Mouse (Mus musculus) ES-E14 (cell line): ENCODE data around the gene Slc22a7. TPM values are rescaled to one million over a fixed set of nuclear protein-coding genes. Genes with fewer than 3 reads are reported as not detected.
A peak's percentile ranks its signal among the peaks of the same experiment; 100 is the strongest.

Source experiments
- DNase-seq: peaks from one replicate; pipeline ENCODE4 v3.0.0-alpha.2; 2013; ENCODE audit warnings: low read depth, low spot score
- H3K27ac ChIP-seq: 2 replicates; pipeline ENCODE4 v1.5.1; 2012; ENCODE audit warnings: low read depth, mild to moderate bottlenecking, low read length, moderate library complexity, mixed read lengths; ENCODE audit not compliant: poor library complexity, insufficient read depth, severe bottlenecking
- H3K36me3 ChIP-seq: 2 replicates; pipeline ENCODE4 v1.6.1; 2012; ENCODE audit warnings: mild to moderate bottlenecking, low read length, moderate library complexity, mixed read lengths; ENCODE audit not compliant: control insufficient read depth, poor library complexity, insufficient read depth, severe bottlenecking
- H3K4me1 ChIP-seq, 2 experiments: fragments of 150-350 bp in 1 of 2; sonication (generic) in 1 of 2; 2 replicates each; pipeline ENCODE4 v1.6.1; 2012; ENCODE audit warnings: low read length in 2 of 2, mild to moderate bottlenecking in 1 of 2, mixed read lengths in 1 of 2; ENCODE audit not compliant: control insufficient read depth in 2 of 2, insufficient read depth in 2 of 2, poor library complexity in 1 of 2
- H3K4me3 ChIP-seq, 2 experiments: fragments of 150-350 bp in 1 of 2; sonication (generic) in 1 of 2; 2 replicates each; pipeline ENCODE4 v1.5.1; 2012; ENCODE audit warnings: low read length in 2 of 2, low read depth in 1 of 2, mild to moderate bottlenecking in 1 of 2, mixed read lengths in 1 of 2; ENCODE audit not compliant: insufficient read depth in 1 of 2, poor library complexity in 1 of 2, severe bottlenecking in 1 of 2
- H3K9ac ChIP-seq: 2 replicates; pipeline ENCODE4 v1.6.1; 2012; ENCODE audit warnings: low read depth, mild to moderate bottlenecking, low read length, mixed read lengths; ENCODE audit not compliant: poor library complexity, insufficient read depth, severe bottlenecking
- H3K9me3 ChIP-seq: fragments of 150-350 bp; sonication (generic); 2 replicates; pipeline ENCODE4 v1.6.1; 2012; ENCODE audit warnings: low read depth, mild to moderate bottlenecking, low read length; ENCODE audit not compliant: control insufficient read depth, insufficient read depth
- CHD2 ChIP-seq: IDR thresholded peaks from 2 replicates; pipeline ENCODE4 v1.6.1; 2014; ENCODE audit warnings: mild to moderate bottlenecking, low read depth, low read length, inconsistent platforms
- HCFC1 ChIP-seq: IDR thresholded peaks from 2 replicates; pipeline ENCODE4 v1.6.1; 2012; ENCODE audit warnings: low read length, inconsistent platforms, borderline replicate concordance; ENCODE audit not compliant: insufficient read depth
- MAFK ChIP-seq: IDR thresholded peaks from 2 replicates; pipeline ENCODE4 v1.6.1; 2014; ENCODE audit warnings: mild to moderate bottlenecking, low read depth, low read length, inconsistent platforms; ENCODE audit not compliant: insufficient read depth
- ZC3H11A ChIP-seq: IDR thresholded peaks from 2 replicates; pipeline ENCODE4 v1.6.1; 2012; ENCODE audit warnings: low read depth, mild to moderate bottlenecking, inconsistent platforms, low read length, borderline replicate concordance
- ZNF384 ChIP-seq: IDR thresholded peaks from 2 replicates; pipeline ENCODE4 v1.6.1; 2012; ENCODE audit warnings: low read depth, low read length, inconsistent platforms
- in situ Hi-C, 2 experiments: fragments of 600-800 bp; cut with MboI; formaldehyde crosslinking; loops; one replicate each; pipeline ENCODE4 v1.15.1; 2025; ENCODE audit warnings: low sequenced_read_pairs in 2 of 2, inconsistent platforms in 1 of 2; ENCODE audit not compliant: unreplicated experiment in 2 of 2
- total RNA-seq: library from RNA; depleted of rRNA; stranded (reverse); fragments of 300-350 nt; gene quantifications from 2 replicates; pipeline ENCODE4 v1.2.3, GENCODE M21; 2012

The Slc22a7 gene
- total RNA-seq, 1 experiment, result 3.6 TPM

DNA sequence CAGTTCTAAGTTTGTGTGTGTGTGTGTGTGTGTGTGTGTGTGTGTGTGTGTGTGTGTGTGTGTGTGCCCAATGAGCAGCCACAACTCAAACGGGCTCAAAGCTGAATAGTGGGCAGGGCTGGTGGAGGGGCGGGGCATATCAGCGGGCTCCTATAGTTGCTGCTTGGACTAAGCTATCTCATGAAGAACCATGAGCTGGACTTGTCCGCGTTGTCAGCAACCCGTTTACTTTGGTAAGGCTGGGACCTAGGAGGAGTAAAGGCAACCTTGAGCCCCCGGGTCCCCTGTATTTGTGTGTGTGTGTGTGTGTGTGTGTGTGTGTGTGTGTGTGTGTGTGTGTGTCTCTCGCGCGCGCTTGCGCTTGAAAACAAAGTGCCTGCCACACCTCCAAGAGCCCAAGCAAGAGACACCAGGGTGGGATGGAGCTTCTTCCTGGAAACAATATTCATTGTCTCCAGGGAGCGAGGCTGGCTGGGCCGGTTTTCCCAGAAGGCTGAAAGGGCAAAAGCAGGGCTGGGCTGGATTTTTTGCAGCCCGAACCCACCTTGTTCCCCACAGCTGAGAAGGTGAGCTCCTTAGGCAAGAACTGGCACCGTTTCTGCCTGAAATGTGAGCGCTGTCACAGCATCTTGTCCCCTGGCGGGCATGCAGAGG is 9.4 kb downstream of the Slc22a7 start, which contains the start of gene Crip3:
Gene Crip3 (plus strand): TSS at position 166 of the 654 bp plus-strand sequence.
- DNase-seq, result no peak
- no peak within 1 kb of the TSS for H3K27ac ChIP-seq
- no peaks in the 10 kb centered on the region for H3K36me3 ChIP-seq
- TF ChIP-seq HCFC1, result no peak
- TF ChIP-seq MAFK, result no peak
- no peak for TF ChIP-seq ZNF384
- TF ChIP-seq CHD2, result peak; percentile 63; the same call in 1 of the 2 replicates
- H3K9me3 ChIP-seq, result no peaks in the 10 kb centered on the region
- no peak within 1 kb of the TSS for H3K9ac ChIP-seq
- H3K4me3 ChIP-seq, result peak within 1 kb of the TSS; percentile 13 to 26; a peak in 2 of 4 replicates
- in situ Hi-C loops, result no loop called here
- peaks cover 0 to 10% of the 10 kb centered on the region in 2 experiments; a peak in 1 of 4 replicates for H3K4me1 ChIP-seq

DNA sequence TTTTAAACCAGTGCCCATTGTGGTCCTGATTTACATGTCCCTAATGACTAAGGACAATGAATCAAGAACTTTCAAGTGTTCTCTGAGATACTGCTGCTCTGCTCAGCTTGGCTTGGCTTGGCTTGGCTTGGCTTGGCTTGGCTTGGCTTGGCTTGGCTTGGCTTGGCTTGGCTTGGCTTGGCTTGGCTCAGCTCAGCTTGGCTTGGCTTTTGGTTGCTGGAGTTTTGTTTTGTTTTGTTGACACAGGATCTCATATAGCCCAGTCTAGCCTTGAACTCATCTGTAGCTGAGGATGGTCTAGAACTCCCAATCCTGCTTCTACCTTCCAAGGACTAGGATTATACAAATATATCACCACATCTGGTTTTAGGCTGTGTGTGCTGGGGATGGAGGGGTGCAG is 11.8 kb downstream of the Slc22a7 start:
- in situ Hi-C loops, result no loop called here
- TF ChIP-seq MAFK, result no peak
- TF ChIP-seq ZC3H11A, result no peak
- TF ChIP-seq HCFC1, result no peak
- TF ChIP-seq ZNF384, result no peak
- TF ChIP-seq CHD2, result no peak
- DNase-seq, result no peak
- H3K36me3 ChIP-seq, result no peaks in the 10 kb centered on the region
- H3K4me1 ChIP-seq, result peaks cover 0 to 6% of the 10 kb centered on the region in 2 experiments; a peak in 1 of 4 replicates
- no peaks in the 10 kb centered on the region for H3K9me3 ChIP-seq
- no peak overlapping the region for H3K4me3 ChIP-seq
- no peak overlapping the region for H3K27ac ChIP-seq
- H3K9ac ChIP-seq, result no peak overlapping the region

DNA sequence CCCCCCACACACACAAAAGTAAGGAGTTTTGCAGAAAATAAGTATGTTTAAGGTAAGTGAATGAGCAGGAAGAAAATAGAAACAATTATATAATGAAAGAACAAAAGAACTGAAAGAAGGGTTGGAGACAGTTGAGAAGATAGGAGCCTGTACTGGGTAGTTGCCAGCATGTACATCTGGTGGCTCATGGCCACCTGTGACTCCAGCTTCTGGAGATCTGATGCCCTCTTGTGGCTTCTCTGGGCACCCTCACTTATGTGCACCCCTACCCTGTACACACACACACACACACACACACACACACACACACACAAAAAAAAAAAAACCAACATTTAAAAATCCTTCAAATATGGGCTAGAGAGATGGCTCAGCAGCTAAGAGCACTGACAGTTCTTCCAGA is 18.5 kb downstream of the Slc22a7 start:
- no peaks in the 10 kb centered on the region for H3K36me3 ChIP-seq
- no peak overlapping the region for H3K27ac ChIP-seq
- H3K9me3 ChIP-seq, result no peaks in the 10 kb centered on the region
- H3K4me1 ChIP-seq, result no peaks in the 10 kb centered on the region
- TF ChIP-seq CHD2 (no peak), ZC3H11A (no peak), ZNF384 (no peak), HCFC1 (no peak), MAFK (no peak)
- in situ Hi-C loops, result no loop called here
- DNase-seq, result no peak
- no peak overlapping the region for H3K4me3 ChIP-seq
- no peak overlapping the region for H3K9ac ChIP-seq

DNA sequence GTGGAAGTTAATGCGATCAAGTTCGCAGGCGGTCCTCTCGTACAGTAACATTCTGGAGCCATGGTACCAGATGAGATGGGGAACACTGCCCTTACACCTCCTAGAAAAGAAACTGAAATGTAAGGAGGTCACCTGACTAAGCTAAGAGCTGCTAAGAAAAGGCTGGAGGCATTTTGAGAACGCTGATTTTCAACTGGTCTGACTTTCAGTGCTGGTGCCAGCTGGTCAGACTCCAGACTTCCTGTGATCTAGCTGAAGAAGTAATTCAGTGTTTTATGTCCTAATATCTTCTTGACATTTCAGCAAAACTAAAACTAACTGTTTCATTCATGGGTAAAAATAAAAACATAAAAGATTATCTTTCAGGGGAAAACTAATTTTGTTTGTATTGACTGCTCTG is 19.6 kb downstream of the Slc22a7 start:
- H3K9me3 ChIP-seq, result no peaks in the 10 kb centered on the region
- no peak overlapping the region for H3K27ac ChIP-seq

GRCm38 (mm10) chr17:46408478-46408877 is 29.8 kb downstream of the Slc22a7 start:
- no peak overlapping the region for H3K9ac ChIP-seq
- in situ Hi-C loops, result no loop called here
- H3K9me3 ChIP-seq, result no peaks in the 10 kb centered on the region
- TF ChIP-seq ZC3H11A, result no peak
- TF ChIP-seq CHD2, result no peak
- TF ChIP-seq HCFC1, result no peak
- TF ChIP-seq ZNF384, result no peak
- no peak for TF ChIP-seq MAFK
- peaks cover 13% of the 10 kb centered on the region for H3K36me3 ChIP-seq
- no peak overlapping the region for H3K27ac ChIP-seq
- H3K4me1 ChIP-seq, result peaks cover 0 to 2% of the 10 kb centered on the region in 2 experiments; a peak in 1 of 4 replicates
- DNase-seq, result no peak
- H3K4me3 ChIP-seq, result no peak overlapping the region

More for the DNA sequence above, 19.6 kb downstream of the Slc22a7 start:
- H3K9ac ChIP-seq, result no peak overlapping the region
- no peaks in the 10 kb centered on the region for H3K4me1 ChIP-seq
- DNase-seq, result no peak
- TF ChIP-seq ZC3H11A (no peak), HCFC1 (no peak)
- H3K36me3 ChIP-seq, result no peaks in the 10 kb centered on the region
- in situ Hi-C loops, result no loop called here
- no peak overlapping the region for H3K4me3 ChIP-seq
